Mouse (Mus musculus): ENCODE results near the gene Vhl.

DNA sequence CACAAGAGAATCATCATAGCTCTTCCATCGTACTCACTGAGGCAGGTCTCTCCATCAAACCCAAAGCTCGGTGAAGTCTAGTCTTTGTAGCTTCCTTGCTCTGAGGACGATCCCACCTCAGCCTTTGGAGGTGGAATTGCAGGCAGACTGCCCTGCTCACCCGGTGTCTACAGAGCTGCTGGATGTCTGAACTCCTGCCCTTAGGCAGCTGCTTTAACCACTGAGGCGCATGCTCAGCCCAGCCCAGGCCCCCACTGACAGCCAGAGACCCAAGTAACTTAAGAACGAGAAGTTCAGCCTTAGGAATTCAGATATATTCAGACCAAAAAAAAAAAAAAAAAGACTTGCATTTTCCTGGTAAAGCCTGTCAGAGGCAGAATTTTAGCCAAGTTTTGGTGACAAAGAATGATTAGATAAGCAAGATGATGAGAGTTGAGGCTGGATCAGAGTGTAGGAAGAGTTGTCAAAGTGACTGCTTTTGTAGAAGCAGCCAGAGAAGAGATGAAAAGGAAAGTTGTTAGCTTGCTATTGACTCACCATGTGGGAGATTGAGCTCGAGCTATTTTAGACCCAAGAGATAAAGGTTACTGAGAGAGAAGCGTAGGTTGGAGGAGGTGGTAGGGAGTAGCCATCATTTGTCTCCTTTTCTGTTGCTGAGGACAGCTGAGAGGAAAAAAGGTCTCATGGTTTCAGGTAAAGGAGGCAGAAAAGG lies 11.3 kb upstream of the Vhl start:
- no peak for TF ChIP-seq FOSL1 (IDR thresholded peaks at IDR 0.05; ENCODE audit: insufficient read depth, low read length, poor library complexity, severe bottlenecking)
- no peak for TF ChIP-seq CTCF (IDR thresholded peaks at IDR 0.05; ENCODE audit: control insufficient read depth, insufficient read depth, insufficient read length)
- no peak for TF ChIP-seq MYOG (IDR thresholded peaks at IDR 0.05; ENCODE audit: control insufficient read depth, extremely low read depth, insufficient read length)
- no peak for TF ChIP-seq USF1 (IDR thresholded peaks at IDR 0.05; ENCODE audit: low read depth)
- TF ChIP-seq MAX (IDR thresholded peaks at IDR 0.05), result no peak
- no peak for TF ChIP-seq CEBPB (IDR thresholded peaks at IDR 0.05; ENCODE audit: low read depth)
- TF ChIP-seq MYOD1 (IDR thresholded peaks at IDR 0.05; ENCODE audit: control insufficient read depth, insufficient read length, low read depth), result no peak
